16 mouse cellular contexts compared by ENCODE assay signal in genomic region chr15:25301810-25302209, GRCm38 (mm10).
A peak's percentile ranks its signal among the peaks of the same experiment; 100 is the strongest.
DNase-seq lines count a peak whose midpoint lies in the region; ATAC-seq and TF ChIP-seq lines count a peak whose summit lies in the region.
"Had no signal": no experiment of that assay in that cellular context is flagged by ENCODE, and none has a peak within 500 bp of the region (broad histone marks: within the 10 kb centered on the region; RNA-seq: fewer than 3 reads in every experiment).

No protein-coding gene starts in this region.

- no peak overlapping the region for H3K4me3 ChIP-seq in liver, postnatal 0 days (ENCODE audit: low read depth, low read length)
- H3K4me3 ChIP-seq in liver, embryonic 11.5 days (ENCODE audit: low read depth, low read length) = no peak overlapping the region
- H3K4me3 ChIP-seq in MEL (ENCODE audit: control insufficient read depth in 1 of 2, insufficient read depth in 1 of 2, low read depth in 2 of 2, low read length in 2 of 2) (peak overlapping the region in 1 of 2 experiments; percentile 55; a peak in 2 of 4 replicates), myocyte (no peak overlapping the region)
- H3K4me3 ChIP-seq in bone marrow macrophage, adult 2 months (ENCODE audit: insufficient read depth, low read length) = no peak overlapping the region
- no peak overlapping the region for H3K4me3 ChIP-seq in left cerebral cortex, adult 2 months
- H3K4me3 ChIP-seq in kidney, embryonic 14.5 days (ENCODE audit: low read length) = no peak overlapping the region
- H3K4me3 ChIP-seq: heart, adult 2 months; kidney, embryonic 15.5 days; liver, embryonic 15.5 days had no signal

- no peak for TF ChIP-seq RAD21 in MEL (IDR thresholded peaks at IDR 0.05; ENCODE audit: low read depth, low read length)

- H3K9me3 ChIP-seq in liver, postnatal 0 days (ENCODE audit: low read length) = no peaks in the 10 kb centered on the region
- H3K9me3 ChIP-seq in liver, embryonic 11.5 days (ENCODE audit: control insufficient read depth, low read length) = no peaks in the 10 kb centered on the region
- H3K9me3 ChIP-seq in MEL (replicated peaks; ENCODE audit: insufficient read depth, low read length) = no peaks in the 10 kb centered on the region
- H3K9me3 ChIP-seq in kidney, embryonic 14.5 days (ENCODE audit: control insufficient read depth, low read length) = no peaks in the 10 kb centered on the region
- H3K9me3 ChIP-seq: kidney, embryonic 15.5 days; liver, embryonic 15.5 days had no signal

- TF ChIP-seq CTCF in liver, postnatal 0 days (IDR thresholded peaks at IDR 0.05; ENCODE audit: low read depth) = no peak
- no peak for TF ChIP-seq CTCF in MEL (IDR thresholded peaks at IDR 0.05 in 2 of 3, conservative IDR thresholded peaks at IDR 0.05 in 1 of 3; ENCODE audit: control insufficient read depth in 1 of 3, insufficient read depth in 1 of 3, low read depth in 2 of 3, low read length in 3 of 3, poor library complexity in 1 of 3, severe bottlenecking in 1 of 3)
- TF ChIP-seq CTCF in bone marrow macrophage, adult 2 months (IDR thresholded peaks at IDR 0.05; ENCODE audit: low read depth, low read length) = no peak
- no peak for TF ChIP-seq CTCF in left cerebral cortex, adult 2 months (IDR thresholded peaks at IDR 0.05)

- intact Hi-C loops in left cerebral cortex, adult 2 months (cut with DNase I) = no loop called here

- 0 out of 2 replicates have a peak, but pooled peaks cover 2% of the 10 kb centered on the region for H3K4me1 ChIP-seq in liver, postnatal 0 days (ENCODE audit: insufficient read depth)
- H3K4me1 ChIP-seq in liver, embryonic 11.5 days (replicated peaks; ENCODE audit: control insufficient read depth, insufficient read depth, low read length) = no peaks in the 10 kb centered on the region; the same call in 1 of the 2 replicates
- H3K4me1 ChIP-seq in MEL (ENCODE audit: control insufficient read depth in 1 of 2, insufficient read depth in 2 of 2, low read length in 2 of 2) = peaks cover 11 to 22% of the 10 kb centered on the region in 2 experiments
- peaks cover 22% of the 10 kb centered on the region for H3K4me1 ChIP-seq in bone marrow macrophage, adult 2 months (ENCODE audit: control insufficient read depth, insufficient read depth, low read length)
- no peaks in the 10 kb centered on the region for H3K4me1 ChIP-seq in kidney, embryonic 14.5 days (ENCODE audit: control insufficient read depth, insufficient read depth, low read length)
- H3K4me1 ChIP-seq: kidney, embryonic 15.5 days; liver, embryonic 15.5 days had no signal

- no peaks in the 10 kb centered on the region for H3K36me3 ChIP-seq in liver, postnatal 0 days (replicated peaks; ENCODE audit: insufficient read depth, low read length)
- H3K36me3 ChIP-seq in liver, embryonic 11.5 days (ENCODE audit: control insufficient read depth, insufficient read depth, low read length) = no peaks in the 10 kb centered on the region
- peaks cover 0 to 5% of the 10 kb centered on the region in 2 experiments; a peak in 2 of 4 replicates for H3K36me3 ChIP-seq in MEL (ENCODE audit: control insufficient read depth in 1 of 2, insufficient read depth in 2 of 2, low read length in 2 of 2)
- H3K36me3 ChIP-seq in myocyte (ENCODE audit: control insufficient read depth, insufficient read depth) = no peaks in the 10 kb centered on the region
- H3K36me3 ChIP-seq in kidney, embryonic 14.5 days (ENCODE audit: control insufficient read depth, insufficient read depth, low read length) = no peaks in the 10 kb centered on the region
- H3K36me3 ChIP-seq: kidney, embryonic 15.5 days; liver, embryonic 15.5 days had no signal

- TF ChIP-seq EP300 in liver, postnatal 0 days (IDR thresholded peaks at IDR 0.05; ENCODE audit: low read depth) = no peak
- TF ChIP-seq EP300 in MEL (IDR thresholded peaks at IDR 0.05; ENCODE audit: low read depth in 1 of 2, low read length in 2 of 2) = peak; percentile 12 to 43; a peak in 2 of 4 replicates

- DNase-seq in liver, postnatal 0 days = no peak
- no peak for DNase-seq in liver, embryonic 11.5 days (ENCODE audit: low spot score)
- peak; percentile 71 for DNase-seq in MEL (ENCODE audit: low read depth, low spot score)
- DNase-seq in left cerebral cortex, adult 2 months (ENCODE audit: extremely low spot score in 1 of 2, low spot score in 2 of 2) = no peak
- no peak for DNase-seq in kidney, adult 9 months
- DNase-seq: adrenal gland, postnatal 14 days; cerebellum, postnatal 36 days; forebrain, postnatal 0 days; lung, postnatal 4 days had no signal

- H3K27ac ChIP-seq in liver, postnatal 0 days (ENCODE audit: low read depth) = no peak overlapping the region
- H3K27ac ChIP-seq in liver, embryonic 11.5 days (ENCODE audit: low read depth, low read length) = no peak overlapping the region
- peak overlapping the region; percentile 84 for H3K27ac ChIP-seq in MEL (ENCODE audit: control insufficient read depth, low read depth, low read length)
- H3K27ac ChIP-seq in bone marrow macrophage, adult 2 months (ENCODE audit: insufficient read depth, low read depth, low read length) = peak overlapping the region; percentile 93
- H3K27ac ChIP-seq in left cerebral cortex, adult 2 months = no peak overlapping the region
- H3K27ac ChIP-seq in kidney, embryonic 14.5 days (ENCODE audit: low read depth, low read length) = no peak overlapping the region
- H3K27ac ChIP-seq: heart, adult 2 months; hindbrain, postnatal 0 days; kidney, embryonic 15.5 days; liver, embryonic 15.5 days had no signal

- peak; percentile 23; the same call in 1 of the 2 replicates for ATAC-seq in liver, postnatal 0 days
- no peak for ATAC-seq in liver, embryonic 11.5 days (replicated peaks; ENCODE audit: low FRiP score)
- ATAC-seq in kidney, embryonic 14.5 days (ENCODE audit: low FRiP score, low TSS enrichment) = no peak
- ATAC-seq: forebrain, postnatal 0 days; hindbrain, postnatal 0 days had no signal

- H3K4me2 ChIP-seq in liver, postnatal 0 days (ENCODE audit: low read depth, low read length) = no peak overlapping the region
- H3K4me2 ChIP-seq in liver, embryonic 11.5 days = no peak overlapping the region
- peak overlapping the region; percentile 83 for H3K4me2 ChIP-seq in myocyte (ENCODE audit: low read depth)
- H3K4me2 ChIP-seq in kidney, embryonic 14.5 days (replicated peaks; ENCODE audit: low read depth, low read length) = no peak overlapping the region
- H3K4me2 ChIP-seq: kidney, embryonic 15.5 days; liver, embryonic 15.5 days had no signal

- H3K9ac ChIP-seq in liver, postnatal 0 days (replicated peaks) = no peak overlapping the region
- H3K9ac ChIP-seq in liver, embryonic 11.5 days (ENCODE audit: low read depth, low read length) = no peak overlapping the region
- peak overlapping the region; percentile 40; the same call in 1 of the 2 replicates for H3K9ac ChIP-seq in MEL (ENCODE audit: control insufficient read depth, low read depth, low read length, poor library complexity, severe bottlenecking)
- H3K9ac ChIP-seq in kidney, embryonic 14.5 days (ENCODE audit: low read depth, low read length) = no peak overlapping the region
- H3K9ac ChIP-seq: forebrain, postnatal 0 days; kidney, embryonic 15.5 days; liver, embryonic 15.5 days had no signal

- TF ChIP-seq POLR2A in MEL (IDR thresholded peaks at IDR 0.05; ENCODE audit: control insufficient read depth in 1 of 2, insufficient read depth in 1 of 2, low read depth in 1 of 2, low read length in 2 of 2, poor library complexity in 1 of 2) (no peak), myocyte (IDR thresholded peaks at IDR 0.05; ENCODE audit: insufficient read length, low read depth) (no peak)
- no peak for TF ChIP-seq POLR2A in bone marrow macrophage, adult 2 months (IDR thresholded peaks at IDR 0.05; ENCODE audit: borderline replicate concordance, low read depth, low read length)

- WGBS in liver, postnatal 0 days (ENCODE audit: insufficient replicate concordance) = 30% methylated on average over 3 of the region's 3 CpGs
- 33% methylated on average over 3 of the region's 3 CpGs for WGBS in liver, embryonic 11.5 days
- 61% methylated on average over 3 of the region's 3 CpGs for WGBS in kidney, embryonic 14.5 days

- H3K79me2 ChIP-seq in MEL (ENCODE audit: control insufficient read depth, insufficient read depth, low read length, poor library complexity) = no peaks in the 10 kb centered on the region
- H3K79me2 ChIP-seq in myocyte (ENCODE audit: control insufficient read depth, insufficient read depth) = no peaks in the 10 kb centered on the region

- no peaks in the 10 kb centered on the region for H3K27me3 ChIP-seq in liver, postnatal 0 days (ENCODE audit: insufficient read depth, low read length)
- H3K27me3 ChIP-seq in liver, embryonic 11.5 days (replicated peaks; ENCODE audit: control insufficient read depth, insufficient read depth, low read length) = no peaks in the 10 kb centered on the region
- no peaks in the 10 kb centered on the region for H3K27me3 ChIP-seq in MEL (ENCODE audit: control insufficient read depth in 1 of 2, insufficient read depth in 2 of 2, low read length in 2 of 2)
- H3K27me3 ChIP-seq in myocyte (ENCODE audit: control insufficient read depth, insufficient read depth, insufficient read length) = no peaks in the 10 kb centered on the region
- no peaks in the 10 kb centered on the region for H3K27me3 ChIP-seq in kidney, embryonic 14.5 days (ENCODE audit: control insufficient read depth, insufficient read depth, low read length)
- H3K27me3 ChIP-seq: kidney, embryonic 15.5 days; liver, embryonic 15.5 days had no signal

- no peak overlapping the region for H3ac ChIP-seq in myocyte (ENCODE audit: control insufficient read depth, insufficient read length)

TF ChIP-seq in MEL, 35 proteins besides CTCF, POLR2A, EP300 and RAD21 (continues in another document):
- TF ChIP-seq POLR2AphosphoS2 (IDR thresholded peaks at IDR 0.05; ENCODE audit: low read length) (no peak), HCFC1 (IDR thresholded peaks at IDR 0.05; ENCODE audit: low read depth, low read length) (no peak), RCOR1 (IDR thresholded peaks at IDR 0.05; ENCODE audit: low read depth, low read length) (0 out of 2 replicates have a peak, but pooled peaks have one; percentile 35), NELFE (IDR thresholded peaks at IDR 0.05; ENCODE audit: low read depth, low read length) (no peak), BHLHE40 (IDR thresholded peaks at IDR 0.05; ENCODE audit: borderline replicate concordance, low read depth, low read length) (no peak), USF1 (IDR thresholded peaks at IDR 0.05; ENCODE audit: low read depth, low read length) (no peak), KAT2A (conservative IDR thresholded peaks at IDR 0.05; ENCODE audit: low read depth, low read length) (no peak)

TF ChIP-seq in myocyte, 11 proteins besides CTCF, POLR2A, EP300 and RAD21 (continues in another document):
- TF ChIP-seq E2F4 (IDR thresholded peaks at IDR 0.05; ENCODE audit: insufficient read depth) (no peak), SRF (IDR thresholded peaks at IDR 0.05; ENCODE audit: control insufficient read depth, insufficient read length, low read depth) (peak; percentile 11), TCF12 (IDR thresholded peaks at IDR 0.05; ENCODE audit: insufficient read depth, poor library complexity, severe bottlenecking) (no peak), MYOD1 (IDR thresholded peaks at IDR 0.05; ENCODE audit: control insufficient read depth in 1 of 3, insufficient read length in 2 of 3, low read depth in 2 of 3) (peak in 1 of 3 experiments; percentile 24), USF1 (IDR thresholded peaks at IDR 0.05; ENCODE audit: low read depth) (no peak), MYOG (IDR thresholded peaks at IDR 0.05; ENCODE audit: control insufficient read depth in 1 of 3, insufficient read depth in 1 of 3, insufficient read length in 2 of 3, low read depth in 2 of 3) (no peak)

Comparison
In these comparisons a context has a peak if more than half of its experiments do, and no peak if none do; other contexts are left out.
1. H3K27ac ChIP-seq: peak in MEL (single experiment) and bone marrow macrophage, adult 2 months (single experiment); none in liver, postnatal 0 days (single experiment), liver, embryonic 11.5 days (single experiment), left cerebral cortex, adult 2 months (single experiment) and kidney, embryonic 14.5 days (single experiment).